8 mouse cellular contexts compared by ENCODE assay signal in genomic region chr10:122911668-122912067, GRCm38 (mm10).
DNase-seq lines count a peak whose midpoint lies in the region; ATAC-seq lines count a peak whose summit lies in the region.
"Had no signal": no experiment of that assay in that cellular context is flagged by ENCODE, and none has a peak within 500 bp of the region (broad histone marks: within the 10 kb centered on the region; RNA-seq: fewer than 3 reads in every experiment).

No protein-coding gene starts in this region.

- peaks cover 59% of the 10 kb centered on the region for H3K4me1 ChIP-seq in kidney, embryonic 16.5 days (ENCODE audit: insufficient read depth, low read length)
- peaks cover 62% of the 10 kb centered on the region for H3K4me1 ChIP-seq in embryonic facial prominence, embryonic 10.5 days
- peaks cover 52% of the 10 kb centered on the region for H3K4me1 ChIP-seq in limb, embryonic 15.5 days

- 0 out of 2 replicates have a peak overlapping the region, but pooled peaks have one; percentile 11 for H3K4me2 ChIP-seq in kidney, embryonic 16.5 days (replicated peaks; ENCODE audit: low read depth, low read length)
- H3K4me2 ChIP-seq in limb, embryonic 15.5 days, result peak overlapping the region; percentile 41

- peaks cover 8% of the 10 kb centered on the region; the same call in 1 of the 2 replicates for H3K36me3 ChIP-seq in kidney, embryonic 16.5 days (ENCODE audit: insufficient read depth, low read length)
- no peaks in the 10 kb centered on the region for H3K36me3 ChIP-seq in embryonic facial prominence, embryonic 10.5 days (replicated peaks)
- no peaks in the 10 kb centered on the region for H3K36me3 ChIP-seq in limb, embryonic 15.5 days

- ATAC-seq in kidney, embryonic 16.5 days (ENCODE audit: low FRiP score, low TSS enrichment), result no peak
- ATAC-seq in limb, embryonic 15.5 days (ENCODE audit: insufficient number of reproducible peaks, low FRiP score, low TSS enrichment, low read depth), result peak; percentile 5; the same call in 1 of the 2 replicates

- H3K27me3 ChIP-seq in kidney, embryonic 16.5 days (ENCODE audit: insufficient read depth, low read length), result no peaks in the 10 kb centered on the region
- no peaks in the 10 kb centered on the region for H3K27me3 ChIP-seq in embryonic facial prominence, embryonic 10.5 days (replicated peaks; ENCODE audit: low read depth, poor library complexity, severe bottlenecking)
- no peaks in the 10 kb centered on the region for H3K27me3 ChIP-seq in limb, embryonic 15.5 days

- no peak for DNase-seq in kidney, adult 8-10 months
- peak; percentile 77 for DNase-seq in embryonic facial prominence, embryonic 10.5 days (ENCODE audit: low spot score)
- peak; percentile 54 for DNase-seq in forelimb bud, embryonic 11.5 days (ENCODE audit: low read depth, low spot score)
- DNase-seq in urinary bladder, postnatal 36 days (ENCODE audit: low spot score in 2 of 2), result no peak
- no peak for DNase-seq in adrenal gland, postnatal 14 days
- DNase-seq: lung, postnatal 36 days had no signal

- H3K27ac ChIP-seq in kidney, embryonic 16.5 days (ENCODE audit: low read length), result peak overlapping the region; percentile 77
- peak overlapping the region; percentile 92 for H3K27ac ChIP-seq in embryonic facial prominence, embryonic 10.5 days (replicated peaks)
- H3K27ac ChIP-seq in limb, embryonic 15.5 days, result peak overlapping the region; percentile 99

- H3K4me3 ChIP-seq in kidney, embryonic 16.5 days (ENCODE audit: low read length), result no peak overlapping the region
- H3K4me3 ChIP-seq in embryonic facial prominence, embryonic 10.5 days, result peak overlapping the region; percentile 41
- peak overlapping the region; percentile 2; the same call in 1 of the 2 replicates for H3K4me3 ChIP-seq in limb, embryonic 15.5 days

- no peaks in the 10 kb centered on the region for H3K9me3 ChIP-seq in kidney, embryonic 16.5 days (ENCODE audit: low read length)
- H3K9me3 ChIP-seq in embryonic facial prominence, embryonic 10.5 days, result no peaks in the 10 kb centered on the region
- no peaks in the 10 kb centered on the region for H3K9me3 ChIP-seq in limb, embryonic 15.5 days

- H3K9ac ChIP-seq in kidney, embryonic 16.5 days (replicated peaks; ENCODE audit: low read length), result no peak overlapping the region
- H3K9ac ChIP-seq in limb, embryonic 15.5 days, result no peak overlapping the region

- WGBS in kidney, embryonic 16.5 days, result 47% methylated on average over 8 of the region's 8 CpGs
- WGBS in embryonic facial prominence, embryonic 10.5 days, result 34% methylated on average over 8 of the region's 8 CpGs
- 22% methylated on average over 8 of the region's 8 CpGs for WGBS in limb, embryonic 15.5 days

Comparison
In these comparisons a context has a peak if more than half of its experiments do, and no peak if none do; other contexts are left out.
1. DNase-seq: peak in embryonic facial prominence, embryonic 10.5 days (single experiment) and forelimb bud, embryonic 11.5 days (single experiment); none in kidney, adult 8-10 months (0 of 2), urinary bladder, postnatal 36 days (0 of 2) and adrenal gland, postnatal 14 days (single experiment).
2. Peak in every context shown above with its lines, with median percentiles within 50 percentile points of each other: H3K27ac ChIP-seq.